Mouse (Mus musculus) embryonic facial prominence, embryonic 15.5 days (tissue): ENCODE results near the gene Irf3. TPM values are rescaled to one million over a fixed set of nuclear protein-coding genes. Genes with fewer than 3 reads are reported as not detected.

Source experiments
- ATAC-seq: fragments of 200-750 bp; cut with Nextera tagmentation; 2 replicates; pipeline ENCODE4 v1.8.0; 2017; ENCODE audit warnings: low read depth, moderate TSS enrichment; ENCODE audit not compliant: insufficient number of reproducible peaks, low FRiP score, low TSS enrichment
- H3K27ac ChIP-seq: fragments of 300-500 bp; sonication (generic); replicated peaks from 2 replicates; pipeline ENCODE4 v1.5.1; 2015; ENCODE audit warnings: mild to moderate bottlenecking, inconsistent platforms
- H3K27me3 ChIP-seq: fragments of 300-500 bp; sonication (generic); 2 replicates; pipeline ENCODE4 v1.6.1; 2015; ENCODE audit warnings: inconsistent platforms
- H3K36me3 ChIP-seq: fragments of 300-500 bp; sonication (generic); 2 replicates; pipeline ENCODE4 v1.6.1; 2015; ENCODE audit warnings: mild to moderate bottlenecking, inconsistent platforms
- H3K4me1 ChIP-seq: fragments of 300-500 bp; sonication (generic); 2 replicates; pipeline ENCODE4 v1.6.1; 2015; ENCODE audit warnings: inconsistent platforms
- H3K4me2 ChIP-seq: fragments of 300-500 bp; sonication (generic); replicated peaks from 2 replicates; pipeline ENCODE4 v1.6.1; 2015; ENCODE audit warnings: mild to moderate bottlenecking, inconsistent platforms
- H3K4me3 ChIP-seq: fragments of 300-500 bp; sonication (generic); replicated peaks from 2 replicates; pipeline ENCODE4 v1.5.1; 2015; ENCODE audit warnings: mild to moderate bottlenecking, inconsistent platforms
- H3K9ac ChIP-seq: fragments of 300-500 bp; sonication (generic); 2 replicates; pipeline ENCODE4 v1.6.1; 2015; ENCODE audit warnings: inconsistent platforms
- H3K9me3 ChIP-seq: fragments of 300-500 bp; sonication (generic); replicated peaks from 2 replicates; pipeline ENCODE4 v1.6.1; 2016; ENCODE audit warnings: inconsistent platforms
- WGBS: fragments of 180-500 bp; shearing (Covaris S2); methylation state at CpG from one replicate; pipeline ENCODE4 v1.1.7; 2015; 5-methylcytosine and 5-hydroxymethylcytosine counted together
- polyA plus RNA-seq: library from polyadenylated mRNA; unstranded; fragments of >200 nt; fragmentation: Nextera tagmentation; extraction: Ambion mirVana; gene quantifications from 2 replicates; pipeline ENCODE4 v1.2.1, GENCODE M21; 2015

Gene Irf3
- polyA plus RNA-seq, 1 experiment from 2014 or later: 110 TPM

DNA sequence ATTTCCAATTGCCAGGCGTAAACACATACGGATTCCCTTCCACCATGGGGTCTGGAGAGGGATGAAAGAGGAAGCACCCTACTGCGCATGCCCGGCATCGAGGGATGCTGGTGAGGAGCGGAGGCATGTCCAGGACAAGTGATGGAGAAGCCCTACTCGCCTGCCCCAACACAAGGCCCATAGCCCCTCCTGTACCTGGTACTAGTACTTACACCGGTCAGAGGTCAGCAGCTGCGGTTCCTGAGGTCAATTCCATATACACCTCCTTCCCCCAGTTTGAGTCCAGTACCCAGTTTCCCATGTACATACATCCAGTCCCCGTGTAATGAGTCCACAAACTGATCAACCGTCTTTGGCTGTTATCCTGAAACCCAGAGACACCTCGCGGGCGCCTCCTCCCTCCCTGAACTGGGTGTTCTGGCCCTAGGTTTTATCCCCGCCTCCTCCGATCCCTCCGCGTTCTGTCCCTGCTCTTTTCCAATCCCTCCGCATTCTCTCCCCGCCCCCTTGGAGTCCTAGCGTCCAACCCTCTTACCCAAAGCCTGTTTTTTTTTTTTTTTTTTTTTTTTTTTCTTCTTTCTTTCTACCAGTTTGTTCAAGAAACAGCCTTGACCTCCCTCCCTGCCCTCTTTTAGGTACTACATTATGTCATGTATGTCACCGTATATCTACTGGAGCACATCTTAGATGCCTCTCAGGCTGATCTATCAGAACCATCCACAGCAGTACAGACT, 22.9 kb upstream of the Irf3 start, which contains the start of gene Cpt1c:
Gene Cpt1c, minus strand, starts transcription at position 469 of the 734 bp plus-strand sequence.
- Histone ChIP-seq H3K27ac (peak within 1 kb of the TSS; percentile 93), H3K4me1 (peaks cover 36% of the 10 kb centered on the region), H3K4me2 (peak within 1 kb of the TSS; percentile 76), H3K9me3 (no peaks in the 10 kb centered on the region), H3K36me3 (peaks cover 43% of the 10 kb centered on the region), H3K9ac (peak within 1 kb of the TSS; percentile 50), H3K27me3 (no peaks in the 10 kb centered on the region), H3K4me3 (peak within 1 kb of the TSS; percentile 59)
- peak; percentile 58; the same call in 1 of the 2 replicates for ATAC-seq
- 2% methylated on average over 22 of the region's 22 CpGs for WGBS

- H3K36me3 ChIP-seq: peaks cover 48% of the 10 kb centered on the region
- no peak overlapping the region for H3K9ac ChIP-seq
- H3K27me3 ChIP-seq: no peaks in the 10 kb centered on the region
- H3K4me2 ChIP-seq: peak overlapping the region; percentile 76
- peak overlapping the region; percentile 59 for H3K4me3 ChIP-seq
- peak overlapping the region; percentile 93 for H3K27ac ChIP-seq
- 26% methylated on average over 6 of the region's 6 CpGs for WGBS
- no peaks in the 10 kb centered on the region for H3K9me3 ChIP-seq
- H3K4me1 ChIP-seq: peaks cover 36% of the 10 kb centered on the region
- ATAC-seq: no peak
Observed at GRCm38 (mm10) chr7:44975117-44975419, 22.4 kb upstream of the Irf3 start.

DNA sequence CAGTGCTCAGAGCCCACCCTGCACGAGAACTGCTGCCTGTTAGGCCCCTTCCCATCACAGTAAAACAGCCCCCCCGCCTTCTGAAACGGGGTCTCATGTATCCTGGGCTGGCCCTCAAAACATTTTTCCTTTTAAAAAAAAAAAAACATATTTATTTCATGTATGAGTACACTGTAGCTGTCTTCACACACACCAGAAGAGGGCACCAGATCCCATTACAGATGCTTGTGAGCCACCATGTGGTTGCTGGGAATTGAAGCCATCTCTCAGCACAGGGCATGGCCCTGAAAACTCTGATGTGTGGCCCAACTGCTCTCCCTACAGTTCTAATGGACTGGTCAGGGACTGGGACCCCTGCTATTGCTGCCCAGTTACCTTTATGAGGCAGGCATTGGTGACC, 19.1 kb upstream of the Irf3 start:
- H3K27ac ChIP-seq: no peak overlapping the region
- H3K4me1 ChIP-seq: peaks cover 19% of the 10 kb centered on the region
- no peaks in the 10 kb centered on the region for H3K27me3 ChIP-seq
- 83% methylated on average over 3 of the region's 3 CpGs for WGBS
- no peak overlapping the region for H3K4me2 ChIP-seq
- H3K4me3 ChIP-seq: no peak overlapping the region
- peaks cover 76% of the 10 kb centered on the region for H3K36me3 ChIP-seq
- no peaks in the 10 kb centered on the region for H3K9me3 ChIP-seq
- no peak overlapping the region for H3K9ac ChIP-seq
- no peak for ATAC-seq

DNA sequence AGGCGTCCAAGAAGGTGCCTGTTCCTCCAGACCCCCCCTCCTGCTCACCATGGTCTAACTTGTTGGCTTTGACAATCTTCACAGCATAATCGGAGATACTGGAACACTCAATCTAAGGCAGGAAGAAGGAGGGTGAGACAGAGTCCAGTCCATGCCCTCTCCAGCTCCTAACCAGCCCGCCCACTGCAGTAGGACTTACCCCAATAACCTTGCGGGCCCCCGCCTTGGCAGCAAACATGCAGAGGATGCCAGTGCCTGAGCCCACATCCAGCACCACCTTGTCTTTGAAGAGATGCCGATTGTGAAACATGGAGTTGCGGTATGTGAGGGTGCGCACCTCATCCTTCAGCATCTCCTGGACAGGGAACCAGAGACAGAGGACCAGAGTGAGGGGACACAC, 15.9 kb upstream of the Irf3 start:
- H3K4me1 ChIP-seq: peaks cover 20% of the 10 kb centered on the region
- no peak overlapping the region for H3K27ac ChIP-seq
- peaks cover 64% of the 10 kb centered on the region for H3K36me3 ChIP-seq
- H3K27me3 ChIP-seq: no peaks in the 10 kb centered on the region
- WGBS: 93% methylated on average over 8 of the region's 8 CpGs
- no peak overlapping the region for H3K4me3 ChIP-seq
- no peak overlapping the region for H3K9ac ChIP-seq
- no peak for ATAC-seq
- H3K9me3 ChIP-seq: no peaks in the 10 kb centered on the region
- H3K4me2 ChIP-seq: no peak overlapping the region

- Histone ChIP-seq H3K9me3 (no peaks in the 10 kb centered on the region), H3K4me3 (no peak overlapping the region), H3K9ac (no peak overlapping the region), H3K27ac (no peak overlapping the region), H3K4me2 (no peak overlapping the region), H3K36me3 (peaks cover 48% of the 10 kb centered on the region), H3K4me1 (peaks cover 28% of the 10 kb centered on the region), H3K27me3 (no peaks in the 10 kb centered on the region)
- 35% methylated on average over 6 of the region's 6 CpGs for WGBS
- no peak for ATAC-seq
Observed at GRCm38 (mm10) chr7:44983085-44983484, 14.4 kb upstream of the Irf3 start.

GRCm38 (mm10) chr7:44983944-44984832, 13.3 kb upstream of the Irf3 start:
- Histone ChIP-seq H3K27me3 (no peaks in the 10 kb centered on the region), H3K4me1 (peaks cover 35% of the 10 kb centered on the region), H3K27ac (peak overlapping the region; percentile 63), H3K9ac (no peak overlapping the region), H3K9me3 (no peaks in the 10 kb centered on the region), H3K4me2 (peak overlapping the region; percentile 68), H3K4me3 (peak overlapping the region; percentile 98), H3K36me3 (peaks cover 37% of the 10 kb centered on the region)
- WGBS: 61% methylated on average over 7 of the region's 7 CpGs
- ATAC-seq: no peak

DNA sequence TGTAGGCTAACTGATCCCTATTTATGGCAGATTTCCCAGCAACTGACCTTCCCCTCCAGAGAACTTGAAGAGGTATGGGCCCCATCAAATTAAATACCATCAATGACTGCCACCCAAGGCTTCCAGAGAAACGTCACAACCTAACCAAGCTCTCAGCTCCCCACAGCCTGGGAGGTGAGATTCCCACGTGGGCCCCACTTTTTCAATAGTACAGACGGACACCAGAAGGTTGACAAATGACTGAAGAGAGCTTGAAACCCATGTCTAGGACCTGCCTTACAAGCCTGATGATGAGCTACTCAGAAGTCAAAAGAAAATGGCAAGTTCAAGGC, 12.6 kb upstream of the Irf3 start:
- Histone ChIP-seq H3K4me1 (peaks cover 37% of the 10 kb centered on the region), H3K27ac (peak overlapping the region; percentile 29; the same call in 1 of the 2 replicates), H3K27me3 (no peaks in the 10 kb centered on the region), H3K36me3 (peaks cover 31% of the 10 kb centered on the region), H3K9ac (no peak overlapping the region), H3K9me3 (no peaks in the 10 kb centered on the region), H3K4me2 (peak overlapping the region; percentile 68), H3K4me3 (peak overlapping the region; percentile 98)
- ATAC-seq: no peak
- 38% methylated on average over 3 of the region's 3 CpGs for WGBS

- H3K27ac ChIP-seq: peak overlapping the region; percentile 95
- peak overlapping the region; percentile 98 for H3K4me3 ChIP-seq
- H3K4me2 ChIP-seq: peak overlapping the region; percentile 68
- WGBS: under 1% methylated on average over 43 of the region's 45 CpGs
- no peak for ATAC-seq
- peaks cover 37% of the 10 kb centered on the region for H3K4me1 ChIP-seq
- H3K9ac ChIP-seq: peak overlapping the region; percentile 97
- no peaks in the 10 kb centered on the region for H3K9me3 ChIP-seq
- H3K27me3 ChIP-seq: no peaks in the 10 kb centered on the region
- peaks cover 24% of the 10 kb centered on the region for H3K36me3 ChIP-seq
Observed at GRCm38 (mm10) chr7:44985595-44986191, 11.8 kb upstream of the Irf3 start.

DNA sequence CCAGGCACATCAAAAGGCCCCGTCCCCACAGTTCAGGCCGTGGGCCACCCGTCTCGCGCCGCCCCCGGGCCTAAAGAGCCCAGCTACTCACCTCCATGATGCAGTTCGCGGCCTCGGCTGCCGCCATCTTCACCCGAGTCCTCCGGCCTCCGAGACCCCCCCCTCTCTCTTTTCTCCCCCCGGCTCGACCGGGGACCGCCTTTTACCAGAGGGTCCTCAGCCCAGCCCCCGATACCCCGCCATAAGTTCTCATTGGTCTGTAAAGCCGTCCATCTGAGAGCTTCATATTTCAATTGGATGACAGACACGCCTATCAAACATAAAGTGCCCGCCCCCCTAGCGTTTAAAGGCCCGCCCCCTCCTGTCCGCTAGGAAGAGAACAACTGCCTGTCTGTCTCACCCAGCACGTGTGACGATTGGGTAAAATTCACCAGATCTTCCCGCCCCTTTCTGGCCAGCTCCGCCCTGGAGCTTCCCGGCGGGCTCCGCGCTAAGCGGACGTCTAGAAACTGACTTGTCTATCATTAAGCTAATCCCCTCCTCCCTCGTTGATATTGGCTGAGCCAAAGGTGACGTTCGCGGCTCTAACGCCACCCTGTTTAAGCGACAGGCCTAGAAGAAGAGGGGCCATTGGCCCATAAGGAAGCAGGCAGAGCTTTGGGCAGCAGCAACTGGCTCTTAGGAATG, 11.1 kb upstream of the Irf3 start, which contains the start of gene Prmt1:
Gene Prmt1, minus strand, starts transcription at position 377 of the 687 bp plus-strand sequence.
- ATAC-seq: peak; percentile 97
- Histone ChIP-seq H3K4me2 (peak within 1 kb of the TSS; percentile 68), H3K9ac (peak within 1 kb of the TSS; percentile 97), H3K4me1 (peaks cover 37% of the 10 kb centered on the region), H3K36me3 (peaks cover 24% of the 10 kb centered on the region), H3K27me3 (no peaks in the 10 kb centered on the region), H3K9me3 (no peaks in the 10 kb centered on the region), H3K4me3 (peak within 1 kb of the TSS; percentile 98), H3K27ac (peak within 1 kb of the TSS; percentile 96)
- WGBS: 1% methylated on average over 42 of the region's 42 CpGs

GRCm38 (mm10) chr7:44986879-44987718, 10.3 kb upstream of the Irf3 start:
- H3K9me3 ChIP-seq: no peaks in the 10 kb centered on the region
- WGBS: under 1% methylated on average over 29 of the region's 29 CpGs
- H3K27ac ChIP-seq: peak overlapping the region; percentile 96
- peak overlapping the region; percentile 69 for H3K9ac ChIP-seq
- no peak; the same call in 1 of the 2 replicates for ATAC-seq
- peaks cover 37% of the 10 kb centered on the region for H3K4me1 ChIP-seq
- peaks cover 24% of the 10 kb centered on the region for H3K36me3 ChIP-seq
- no peaks in the 10 kb centered on the region for H3K27me3 ChIP-seq
- H3K4me3 ChIP-seq: peak overlapping the region; percentile 98
- peak overlapping the region; percentile 68 for H3K4me2 ChIP-seq
